Mouse (Mus musculus): ENCODE data around the gene Atf7. TPM values are rescaled to one million over a fixed set of nuclear protein-coding genes. Genes with fewer than 3 reads are reported as not detected.

The Atf7 gene
- polyA plus RNA-seq, 1 experiment from 2014 or later: 24.9 TPM

- H3K9ac ChIP-seq (ENCODE audit: low read depth, low read length): no peak overlapping the region
- H3K4me1 ChIP-seq (replicated peaks; ENCODE audit: insufficient read depth, low read length): peaks cover 6% of the 10 kb centered on the region; the same call in 1 of the 2 replicates
- 0 out of 2 replicates have a peak, but pooled peaks cover 4% of the 10 kb centered on the region for H3K36me3 ChIP-seq (ENCODE audit: insufficient read depth, low read length)
- H3K27me3 ChIP-seq (ENCODE audit: insufficient read depth, low read length): no peaks in the 10 kb centered on the region
- H3K9me3 ChIP-seq (replicated peaks; ENCODE audit: low read length): no peaks in the 10 kb centered on the region
- 65% methylated on average over 1 of the region's 1 CpGs for WGBS
- ATAC-seq (replicated peaks; ENCODE audit: low FRiP score, low read depth): no peak
- H3K4me2 ChIP-seq (ENCODE audit: low read length): no peak overlapping the region
- 0 out of 2 replicates have a peak overlapping the region, but pooled peaks have one; percentile 31 for H3K27ac ChIP-seq
- H3K4me3 ChIP-seq (replicated peaks; ENCODE audit: low read depth, low read length): no peak overlapping the region
- peak; percentile 85 for DNase-seq (ENCODE audit: low spot score)
- no peak for TF ChIP-seq CTCF (IDR thresholded peaks at IDR 0.05; ENCODE audit: low read depth)
Measured at GRCm38 (mm10) chr15:102590567-102590966, 34.7 kb downstream of the Atf7 start.

- H3K4me3 ChIP-seq (replicated peaks; ENCODE audit: low read depth, low read length): no peak overlapping the region
- no peaks in the 10 kb centered on the region for H3K9me3 ChIP-seq (replicated peaks; ENCODE audit: low read length)
- peaks cover 10% of the 10 kb centered on the region; the same call in 1 of the 2 replicates for H3K4me1 ChIP-seq (replicated peaks; ENCODE audit: insufficient read depth, low read length)
- WGBS: 93% methylated on average over 8 of the region's 8 CpGs
- H3K27me3 ChIP-seq (ENCODE audit: insufficient read depth, low read length): no peaks in the 10 kb centered on the region
- H3K9ac ChIP-seq (ENCODE audit: low read depth, low read length): no peak overlapping the region
- no peak for DNase-seq (ENCODE audit: low spot score)
- TF ChIP-seq CTCF (IDR thresholded peaks at IDR 0.05; ENCODE audit: low read depth): no peak
- H3K27ac ChIP-seq: no peak overlapping the region
- H3K36me3 ChIP-seq (ENCODE audit: insufficient read depth, low read length): 0 out of 2 replicates have a peak, but pooled peaks cover 4% of the 10 kb centered on the region
- no peak overlapping the region for H3K4me2 ChIP-seq (ENCODE audit: low read length)
- ATAC-seq (replicated peaks; ENCODE audit: low FRiP score, low read depth): no peak
Measured at GRCm38 (mm10) chr15:102589826-102590225, 35.4 kb downstream of the Atf7 start.

- H3K27me3 ChIP-seq (ENCODE audit: insufficient read depth, low read length): no peaks in the 10 kb centered on the region
- TF ChIP-seq CTCF (IDR thresholded peaks at IDR 0.05; ENCODE audit: low read depth): no peak
- DNase-seq (ENCODE audit: low spot score) (no peak), ATAC-seq (replicated peaks; ENCODE audit: low FRiP score, low read depth) (no peak)
- 0 out of 2 replicates have a peak, but pooled peaks cover 5% of the 10 kb centered on the region for H3K4me1 ChIP-seq (replicated peaks; ENCODE audit: insufficient read depth, low read length)
- no peak overlapping the region for H3K9ac ChIP-seq (ENCODE audit: low read depth, low read length)
- no peaks in the 10 kb centered on the region for H3K9me3 ChIP-seq (replicated peaks; ENCODE audit: low read length)
- H3K4me2 ChIP-seq (ENCODE audit: low read length): no peak overlapping the region
- H3K27ac ChIP-seq: no peak overlapping the region
- 0 out of 2 replicates have a peak, but pooled peaks cover 4% of the 10 kb centered on the region for H3K36me3 ChIP-seq (ENCODE audit: insufficient read depth, low read length)
- H3K4me3 ChIP-seq (replicated peaks; ENCODE audit: low read depth, low read length): no peak overlapping the region
- 73% methylated on average over 5 of the region's 5 CpGs for WGBS
Measured at GRCm38 (mm10) chr15:102585501-102585900, 39.8 kb downstream of the Atf7 start.

GRCm38 (mm10) chr15:102583708-102584383 is 41.4 kb downstream of the Atf7 start:
- Histone ChIP-seq H3K4me2 (ENCODE audit: low read length) (no peak overlapping the region), H3K9me3 (replicated peaks; ENCODE audit: low read length) (no peaks in the 10 kb centered on the region), H3K9ac (ENCODE audit: low read depth, low read length) (no peak overlapping the region), H3K27me3 (ENCODE audit: insufficient read depth, low read length) (no peaks in the 10 kb centered on the region), H3K27ac (no peak overlapping the region), H3K4me1 (replicated peaks; ENCODE audit: insufficient read depth, low read length) (0 out of 2 replicates have a peak, but pooled peaks cover 5% of the 10 kb centered on the region), H3K4me3 (replicated peaks; ENCODE audit: low read depth, low read length) (no peak overlapping the region), H3K36me3 (ENCODE audit: insufficient read depth, low read length) (no peaks in the 10 kb centered on the region)
- no peak for TF ChIP-seq CTCF (IDR thresholded peaks at IDR 0.05; ENCODE audit: low read depth)
- DNase-seq (ENCODE audit: low spot score) (no peak), ATAC-seq (replicated peaks; ENCODE audit: low FRiP score, low read depth) (no peak)
- WGBS: 78% methylated on average over 8 of the region's 8 CpGs

- ATAC-seq (replicated peaks; ENCODE audit: low FRiP score, low read depth) (no peak), DNase-seq (ENCODE audit: low spot score) (no peak)
- H3K4me3 ChIP-seq (replicated peaks; ENCODE audit: low read depth, low read length): no peak overlapping the region
- TF ChIP-seq CTCF (IDR thresholded peaks at IDR 0.05; ENCODE audit: low read depth): no peak
- H3K4me1 ChIP-seq (replicated peaks; ENCODE audit: insufficient read depth, low read length): 0 out of 2 replicates have a peak, but pooled peaks cover 5% of the 10 kb centered on the region
- no peak overlapping the region for H3K4me2 ChIP-seq (ENCODE audit: low read length)
- no peaks in the 10 kb centered on the region for H3K36me3 ChIP-seq (ENCODE audit: insufficient read depth, low read length)
- 75% methylated on average over 1 of the region's 1 CpGs for WGBS
- no peak overlapping the region for H3K27ac ChIP-seq
- no peaks in the 10 kb centered on the region for H3K27me3 ChIP-seq (ENCODE audit: insufficient read depth, low read length)
- no peak overlapping the region for H3K9ac ChIP-seq (ENCODE audit: low read depth, low read length)
- H3K9me3 ChIP-seq (replicated peaks; ENCODE audit: low read length): no peaks in the 10 kb centered on the region
Measured at GRCm38 (mm10) chr15:102581205-102581604, 44.1 kb downstream of the Atf7 start.

GRCm38 (mm10) chr15:102578351-102578750 is 46.9 kb downstream of the Atf7 start:
- WGBS: 89% methylated on average over 2 of the region's 2 CpGs
- Histone ChIP-seq H3K9me3 (replicated peaks; ENCODE audit: low read length) (no peaks in the 10 kb centered on the region), H3K4me2 (ENCODE audit: low read length) (no peak overlapping the region), H3K27me3 (ENCODE audit: insufficient read depth, low read length) (no peaks in the 10 kb centered on the region), H3K27ac (no peak overlapping the region), H3K4me1 (replicated peaks; ENCODE audit: insufficient read depth, low read length) (no peaks in the 10 kb centered on the region), H3K4me3 (replicated peaks; ENCODE audit: low read depth, low read length) (no peak overlapping the region), H3K36me3 (ENCODE audit: insufficient read depth, low read length) (no peaks in the 10 kb centered on the region), H3K9ac (ENCODE audit: low read depth, low read length) (no peak overlapping the region)
- DNase-seq (ENCODE audit: low spot score) (no peak), ATAC-seq (replicated peaks; ENCODE audit: low FRiP score, low read depth) (no peak)
- TF ChIP-seq CTCF (IDR thresholded peaks at IDR 0.05; ENCODE audit: low read depth): no peak

Measured in kidney, postnatal 0 days (tissue).